Mouse (Mus musculus) liver, embryonic 11.5 days (tissue): ENCODE measurements at regions not wholly inside any gene's neighbourhood (a gene's known extent, or its start where the extent isn't known, plus 50 kb on each side); places are given as distances from the start of the nearest gene placed in this dataset.

Experiments used
- ATAC-seq: fragments of 200-750 bp; cut with Nextera tagmentation; replicated peaks from 2 replicates; pipeline ENCODE4 v1.8.0; 2017; ENCODE audit warnings: moderate number of reproducible peaks, mild to moderate bottlenecking, moderate TSS enrichment, moderate library complexity; ENCODE audit not compliant: low FRiP score
- DNase-seq: peaks from one replicate; pipeline ENCODE4 v3.0.0-alpha.2; 2017; ENCODE audit warnings: low spot score
- H3K27ac ChIP-seq: fragments of 300-500 bp; sonication (generic); 2 replicates; pipeline ENCODE4 v1.5.1; 2014; ENCODE audit warnings: mild to moderate bottlenecking, low read depth, low read length, control low read depth
- H3K27me3 ChIP-seq: fragments of 300-500 bp; sonication (generic); replicated peaks from 2 replicates; pipeline ENCODE4 v1.6.1; 2014; ENCODE audit warnings: low read length, mixed read lengths; ENCODE audit not compliant: control insufficient read depth, insufficient read depth
- H3K36me3 ChIP-seq: fragments of 300-500 bp; sonication (generic); 2 replicates; pipeline ENCODE4 v1.6.1; 2014; ENCODE audit warnings: mild to moderate bottlenecking, low read length, moderate library complexity, mixed read lengths; ENCODE audit not compliant: control insufficient read depth, insufficient read depth
- H3K4me1 ChIP-seq: fragments of 300-500 bp; sonication (generic); replicated peaks from 2 replicates; pipeline ENCODE4 v1.6.1; 2014; ENCODE audit warnings: low read length, mixed read lengths; ENCODE audit not compliant: control insufficient read depth, insufficient read depth
- H3K4me2 ChIP-seq: fragments of 300-500 bp; sonication (generic); 2 replicates; pipeline ENCODE4 v1.6.1; 2014; ENCODE audit warnings: mild to moderate bottlenecking, control low read depth, moderate library complexity
- H3K4me3 ChIP-seq: fragments of 300-500 bp; sonication (generic); 2 replicates; pipeline ENCODE4 v1.5.1; 2014; ENCODE audit warnings: low read depth, low read length, control low read depth
- H3K9ac ChIP-seq: fragments of 300-500 bp; sonication (generic); 2 replicates; pipeline ENCODE4 v1.6.1; 2014; ENCODE audit warnings: low read depth, low read length, control low read depth
- H3K9me3 ChIP-seq: fragments of 300-500 bp; sonication (generic); 2 replicates; pipeline ENCODE4 v1.6.1; 2016; ENCODE audit warnings: low read length, inconsistent platforms, mixed read lengths; ENCODE audit not compliant: control insufficient read depth
- WGBS: fragments of 180-500 bp; shearing (Covaris S2); extraction: QIAGEN DNeasy Blood & Tissue Kit; methylation state at CpG from one replicate; pipeline ENCODE4 v1.1.7; 2014; 5-methylcytosine and 5-hydroxymethylcytosine counted together

DNA sequence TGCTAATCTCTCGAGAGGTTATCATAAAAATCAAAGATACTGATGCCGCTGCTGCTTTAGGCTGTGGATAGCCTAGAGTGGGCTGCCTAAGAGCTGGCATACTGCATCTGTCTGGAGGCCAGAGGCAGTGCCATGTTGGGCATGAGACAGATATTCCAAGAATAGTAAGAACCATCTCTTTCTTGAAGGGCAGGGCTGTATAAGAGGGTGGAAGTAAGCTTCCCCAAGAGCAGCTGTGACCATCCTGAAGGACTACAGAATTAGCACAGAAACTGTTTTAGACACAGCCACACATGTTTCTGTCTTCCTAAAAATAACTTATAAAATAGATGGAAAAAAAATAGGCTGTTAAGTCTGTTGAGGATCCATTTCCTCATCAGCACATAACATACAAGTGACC is 126.4 kb downstream of the Postn start:
- H3K9me3 ChIP-seq = no peaks in the 10 kb centered on the region
- H3K36me3 ChIP-seq = no peaks in the 10 kb centered on the region
- no peak overlapping the region for H3K4me2 ChIP-seq
- DNase-seq (no peak), ATAC-seq (no peak)
- H3K4me1 ChIP-seq = no peaks in the 10 kb centered on the region
- no peak overlapping the region for H3K4me3 ChIP-seq
- no peak overlapping the region for H3K27ac ChIP-seq
- 80% methylated on average over 2 of the region's 2 CpGs for WGBS
- no peak overlapping the region for H3K9ac ChIP-seq
- no peaks in the 10 kb centered on the region for H3K27me3 ChIP-seq

DNA sequence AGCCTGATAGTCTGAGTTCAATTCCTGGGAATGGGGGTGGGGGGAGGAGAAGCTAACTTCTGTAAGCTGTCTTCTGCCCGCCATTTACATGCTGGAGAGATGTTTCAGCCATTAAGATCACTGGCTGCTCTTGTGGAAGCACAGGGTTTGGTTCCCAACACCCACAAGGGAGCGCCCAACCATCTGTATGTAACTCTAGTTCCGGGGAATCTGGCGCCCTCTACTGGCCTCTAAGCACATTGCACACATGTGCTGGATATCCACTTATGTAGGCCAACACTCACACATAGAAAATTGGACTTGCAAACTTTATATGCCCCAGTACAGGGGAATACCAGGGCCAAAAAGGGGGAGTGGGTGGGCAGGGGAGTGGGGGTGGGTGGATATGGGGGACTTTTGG is 126.9 kb downstream of the Postn start:
- no peak overlapping the region for H3K4me2 ChIP-seq
- no peaks in the 10 kb centered on the region for H3K36me3 ChIP-seq
- no peaks in the 10 kb centered on the region for H3K27me3 ChIP-seq
- no peak for ATAC-seq
- H3K4me1 ChIP-seq = no peaks in the 10 kb centered on the region
- H3K27ac ChIP-seq = no peak overlapping the region
- WGBS = 56% methylated on average over 4 of the region's 4 CpGs
- no peak overlapping the region for H3K9ac ChIP-seq
- no peak for DNase-seq
- H3K4me3 ChIP-seq = no peak overlapping the region
- no peaks in the 10 kb centered on the region for H3K9me3 ChIP-seq

DNA sequence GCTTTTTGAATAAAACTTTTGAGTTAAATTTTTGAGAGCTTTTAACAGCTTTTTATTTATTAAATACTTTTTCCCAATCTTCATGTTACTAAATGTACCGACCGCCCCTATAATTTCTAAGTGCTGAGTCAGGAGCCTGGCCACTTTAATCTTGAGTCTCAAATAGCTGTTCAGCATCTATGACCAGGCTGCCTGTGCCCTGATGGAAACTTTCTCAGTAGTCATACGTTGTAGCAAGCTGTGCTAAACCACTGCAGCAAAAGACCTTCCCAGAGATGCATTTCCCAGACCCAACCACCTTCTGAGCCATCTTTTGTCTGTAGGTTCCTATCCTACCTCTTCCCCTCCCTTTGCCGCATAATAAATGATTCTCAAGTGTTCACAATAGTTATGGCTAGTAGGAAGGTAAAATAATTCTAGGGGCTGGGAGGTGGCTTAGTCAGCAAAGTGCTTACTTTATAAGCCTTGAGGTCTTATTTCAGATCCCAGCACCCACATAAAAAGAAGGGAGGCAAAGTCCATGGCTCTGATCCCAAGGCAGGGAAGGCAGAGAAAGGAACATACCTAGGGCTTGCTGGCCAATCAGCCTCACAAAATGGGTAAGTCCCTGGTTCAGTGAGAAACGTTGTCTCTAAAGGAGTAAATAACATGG is 129.5 kb downstream of the Postn start:
- no peak overlapping the region for H3K4me3 ChIP-seq
- no peaks in the 10 kb centered on the region for H3K27me3 ChIP-seq
- H3K36me3 ChIP-seq = no peaks in the 10 kb centered on the region
- no peak overlapping the region for H3K27ac ChIP-seq
- DNase-seq (no peak), ATAC-seq (no peak)
- WGBS = 79% methylated on average over 5 of the region's 5 CpGs
- no peaks in the 10 kb centered on the region for H3K4me1 ChIP-seq
- H3K9ac ChIP-seq = no peak overlapping the region
- no peaks in the 10 kb centered on the region for H3K9me3 ChIP-seq
- no peak overlapping the region for H3K4me2 ChIP-seq

DNA sequence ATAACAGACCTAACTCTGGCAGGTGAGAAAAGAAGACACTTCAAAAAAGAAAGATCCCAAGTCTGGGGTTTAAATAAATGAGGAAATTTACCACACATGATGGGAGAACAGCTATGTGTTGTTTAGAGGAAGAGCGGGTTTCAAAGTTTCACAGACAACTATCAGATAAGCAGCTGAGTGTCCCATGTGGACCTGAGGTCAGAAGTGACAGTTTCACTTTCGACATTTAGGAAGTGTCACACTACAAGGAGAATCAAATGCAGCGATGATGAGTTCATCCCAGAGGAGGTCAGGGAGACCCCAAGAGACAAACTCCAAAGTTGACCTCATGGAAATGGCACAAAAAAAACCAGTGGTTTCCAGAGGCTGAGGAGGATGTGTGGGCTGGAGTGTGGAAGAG is 132.7 kb downstream of the Postn start:
- Histone ChIP-seq H3K4me3 (no peak overlapping the region), H3K27ac (no peak overlapping the region)
- no peak for ATAC-seq

DNA sequence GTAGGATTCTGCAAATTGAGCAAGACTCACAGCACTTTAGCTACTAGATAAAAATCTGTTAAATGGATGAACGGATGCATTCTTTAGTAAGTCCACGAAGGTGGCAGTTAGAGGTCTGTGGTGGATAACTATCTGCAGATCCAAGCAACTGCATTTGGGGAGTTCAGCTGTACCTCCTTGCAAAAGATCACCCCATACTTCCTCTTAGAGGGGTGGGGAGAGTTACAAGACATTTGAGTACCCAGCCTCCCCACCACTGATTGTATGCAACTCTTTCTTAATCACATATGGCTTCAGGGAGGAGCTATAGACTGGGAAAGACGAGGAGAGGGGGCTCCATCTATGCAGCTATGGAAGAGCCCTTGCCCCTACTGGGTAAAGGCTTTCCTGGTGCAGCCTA is 144.1 kb downstream of the Postn start:
- Histone ChIP-seq H3K4me3 (no peak overlapping the region), H3K27me3 (no peaks in the 10 kb centered on the region), H3K9me3 (no peaks in the 10 kb centered on the region), H3K4me1 (no peaks in the 10 kb centered on the region), H3K36me3 (no peaks in the 10 kb centered on the region), H3K9ac (no peak overlapping the region), H3K27ac (no peak overlapping the region), H3K4me2 (no peak overlapping the region)
- 66% methylated on average over 3 of the region's 3 CpGs for WGBS
- DNase-seq = no peak
- ATAC-seq = no peak

More for the DNA sequence above, 132.7 kb downstream of the Postn start:
- Histone ChIP-seq H3K4me2 (no peak overlapping the region), H3K4me1 (no peaks in the 10 kb centered on the region), H3K36me3 (no peaks in the 10 kb centered on the region), H3K9ac (no peak overlapping the region), H3K27me3 (no peaks in the 10 kb centered on the region), H3K9me3 (no peaks in the 10 kb centered on the region)
- DNase-seq = no peak
- 60% methylated on average over 3 of the region's 3 CpGs for WGBS

DNA sequence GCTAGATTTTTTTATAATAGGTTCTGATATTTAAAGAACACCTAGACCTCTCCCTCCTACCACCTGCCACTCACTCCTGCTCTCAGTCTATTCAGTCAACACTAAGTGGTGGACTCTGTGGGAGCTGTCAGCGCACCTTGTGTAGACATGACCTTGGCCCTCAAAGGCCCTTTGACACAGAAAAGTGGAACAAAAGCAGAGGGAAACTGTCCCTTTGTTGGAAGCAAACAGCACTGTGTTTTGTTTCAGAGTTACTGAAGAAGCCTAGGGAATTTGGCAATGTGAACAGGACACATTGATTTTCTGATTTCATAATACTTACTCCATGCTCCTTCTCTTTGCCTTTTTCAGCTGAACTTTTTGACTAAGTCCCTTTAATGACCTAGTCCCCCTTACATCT is 146.7 kb downstream of the Postn start:
- WGBS = 63% methylated on average over 1 of the region's 1 CpGs
- Histone ChIP-seq H3K4me3 (no peak overlapping the region), H3K4me2 (no peak overlapping the region), H3K4me1 (no peaks in the 10 kb centered on the region), H3K9ac (no peak overlapping the region), H3K27me3 (no peaks in the 10 kb centered on the region), H3K27ac (no peak overlapping the region), H3K36me3 (no peaks in the 10 kb centered on the region), H3K9me3 (no peaks in the 10 kb centered on the region)
- DNase-seq = no peak
- no peak for ATAC-seq

DNA sequence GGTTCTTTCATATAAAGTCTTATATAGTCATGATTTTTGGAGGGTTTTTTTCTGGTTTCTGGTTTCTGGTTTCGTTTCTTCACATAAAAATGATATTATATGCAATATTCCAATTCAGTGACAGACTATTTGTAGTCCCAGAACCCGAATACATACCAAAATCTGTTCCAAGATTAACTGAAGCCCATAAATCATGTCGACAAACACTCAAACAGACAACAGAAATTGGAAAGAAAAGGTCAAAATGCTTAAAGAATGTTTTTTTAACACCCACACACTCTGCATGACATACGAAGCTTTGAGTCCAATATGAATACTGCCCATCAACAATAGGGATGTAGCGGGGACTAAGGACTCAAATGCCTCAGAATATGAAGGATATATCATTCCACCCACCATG is 148.0 kb downstream of the Postn start:
- Histone ChIP-seq H3K4me3 (no peak overlapping the region), H3K27me3 (no peaks in the 10 kb centered on the region), H3K36me3 (no peaks in the 10 kb centered on the region), H3K4me1 (no peaks in the 10 kb centered on the region), H3K9me3 (no peaks in the 10 kb centered on the region), H3K9ac (no peak overlapping the region), H3K27ac (no peak overlapping the region), H3K4me2 (no peak overlapping the region)
- ATAC-seq = no peak
- 65% methylated on average over 5 of the region's 5 CpGs for WGBS
- no peak for DNase-seq

DNA sequence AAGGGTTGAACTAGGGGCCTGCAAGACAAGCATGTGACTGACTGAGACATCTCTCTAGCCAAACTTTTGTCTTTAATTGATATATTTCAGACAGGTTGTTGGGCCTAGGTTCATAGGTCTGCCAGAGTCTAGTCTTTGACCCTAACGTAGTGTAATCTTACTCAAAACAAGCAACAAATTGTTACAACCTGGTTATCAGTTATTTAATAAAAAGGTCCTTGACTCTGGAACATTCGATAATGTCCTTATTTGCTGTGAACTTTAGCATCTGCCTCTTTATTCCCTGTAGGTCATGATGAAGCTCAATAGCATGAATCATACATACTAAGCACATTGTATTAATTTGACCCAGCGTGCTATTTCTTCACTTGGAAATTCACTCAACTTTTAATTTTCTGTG is 156.3 kb downstream of the Postn start:
- no peak overlapping the region for H3K4me2 ChIP-seq
- no peaks in the 10 kb centered on the region for H3K4me1 ChIP-seq
- H3K36me3 ChIP-seq = no peaks in the 10 kb centered on the region
- no peak overlapping the region for H3K27ac ChIP-seq
- H3K4me3 ChIP-seq = no peak overlapping the region
- WGBS = 73% methylated on average over 3 of the region's 3 CpGs
- H3K9me3 ChIP-seq = no peaks in the 10 kb centered on the region
- no peak for ATAC-seq
- H3K27me3 ChIP-seq = no peaks in the 10 kb centered on the region
- DNase-seq = no peak
- no peak overlapping the region for H3K9ac ChIP-seq

DNA sequence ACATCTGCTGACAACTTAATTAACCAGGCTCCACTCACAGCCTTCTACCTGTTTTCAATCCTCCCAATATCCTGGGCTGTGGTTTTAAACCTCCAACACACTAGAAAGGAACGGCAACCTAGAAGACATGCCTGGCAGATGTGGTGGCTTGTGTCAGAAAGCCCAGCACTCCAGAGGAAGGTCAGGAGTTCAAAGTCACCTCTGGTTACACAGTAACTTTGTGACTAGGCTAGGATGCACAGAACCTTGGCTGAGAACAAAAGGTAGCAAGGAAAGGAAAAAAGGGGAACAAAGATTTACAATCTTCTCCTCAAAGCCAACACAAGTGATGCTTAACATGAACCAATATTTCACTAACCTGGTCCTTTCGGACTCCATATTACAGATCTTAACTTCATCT is 161.8 kb downstream of the Postn start:
- Histone ChIP-seq H3K27me3 (no peaks in the 10 kb centered on the region), H3K27ac (no peak overlapping the region), H3K9ac (no peak overlapping the region), H3K4me3 (no peak overlapping the region), H3K36me3 (no peaks in the 10 kb centered on the region), H3K4me2 (no peak overlapping the region), H3K4me1 (no peaks in the 10 kb centered on the region), H3K9me3 (0 out of 2 replicates have a peak, but pooled peaks cover 5% of the 10 kb centered on the region)
- no peak for ATAC-seq
- no peak for DNase-seq
- WGBS = 77% methylated on average over 2 of the region's 2 CpGs
